Mouse (Mus musculus) lung, embryonic 16.5 days (tissue): ENCODE measurements around the gene Gga2. TPM values are rescaled to one million over a fixed set of nuclear protein-coding genes. Genes with fewer than 3 reads are reported as not detected.

Source experiments
- polyA plus RNA-seq: library from polyadenylated mRNA; unstranded; fragments of >200 nt; fragmentation: Nextera tagmentation; extraction: Ambion mirVana; gene quantifications from 2 replicates; pipeline ENCODE4 v1.2.1, GENCODE M21; 2015

Gene Gga2
- polyA plus RNA-seq, 1 experiment from 2014 or later: 67.3 TPM

Other genes with a start within 250 kb of the Gga2 start
- gene Scnn1b, start 156.2 kb downstream of the Gga2 start, polyA plus RNA-seq: 7.1 and 7.4 TPM in 2 replicates
- 26.1 and 30.7 TPM in 2 replicates for gene Cog7, start 39.5 kb downstream of the Gga2 start, polyA plus RNA-seq
- 43.5 and 44.4 TPM in 2 replicates for gene Ubfd1, start 46.0 kb upstream of the Gga2 start, polyA plus RNA-seq
- gene Ears2, start 46.0 kb upstream of the Gga2 start, polyA plus RNA-seq: 12.2 and 12.8 TPM in 2 replicates
- gene Ndufab1, start 80.7 kb upstream of the Gga2 start, polyA plus RNA-seq: 564 and 584 TPM in 2 replicates
- 15.0 and 18.4 TPM in 2 replicates for gene Palb2, start 111.8 kb upstream of the Gga2 start, polyA plus RNA-seq
- gene Dctn5, start 111.8 kb upstream of the Gga2 start, polyA plus RNA-seq: 116 and 117 TPM in 2 replicates
- gene Plk1, start 138.2 kb upstream of the Gga2 start, polyA plus RNA-seq: 136 and 146 TPM in 2 replicates
- gene Ern2, start 165.0 kb upstream of the Gga2 start, polyA plus RNA-seq: 0.34 and 1.2 TPM in 2 replicates
- 1.2 and 1.9 TPM in 2 replicates for gene Chp2, start 198.3 kb upstream of the Gga2 start, polyA plus RNA-seq